Mouse (Mus musculus) CH12.LX (cell line): ENCODE results near the gene Smoc1.

Experiments
- CTCF ChIP-seq, 2 experiments: IDR thresholded peaks in 1 of 2; conservative IDR thresholded peaks in 1 of 2; 2 replicates each; pipeline ENCODE4 v1.5.1; 2011 to 2012; ENCODE audit warnings: low read depth in 2 of 2, low read length in 2 of 2, improper control_type of control experiment in 1 of 2, inconsistent platforms in 1 of 2, mild to moderate bottlenecking in 1 of 2, moderate library complexity in 1 of 2
- POLR2A ChIP-seq: IDR thresholded peaks from 2 replicates; pipeline ENCODE4 v1.6.1; 2011; ENCODE audit warnings: low read depth, mild to moderate bottlenecking, improper control_type of control experiment, low read length
- POLR2AphosphoS2 ChIP-seq: IDR thresholded peaks from 2 replicates; pipeline ENCODE4 v1.6.1; 2011; ENCODE audit warnings: low read depth, low read length, improper control_type of control experiment

DNA sequence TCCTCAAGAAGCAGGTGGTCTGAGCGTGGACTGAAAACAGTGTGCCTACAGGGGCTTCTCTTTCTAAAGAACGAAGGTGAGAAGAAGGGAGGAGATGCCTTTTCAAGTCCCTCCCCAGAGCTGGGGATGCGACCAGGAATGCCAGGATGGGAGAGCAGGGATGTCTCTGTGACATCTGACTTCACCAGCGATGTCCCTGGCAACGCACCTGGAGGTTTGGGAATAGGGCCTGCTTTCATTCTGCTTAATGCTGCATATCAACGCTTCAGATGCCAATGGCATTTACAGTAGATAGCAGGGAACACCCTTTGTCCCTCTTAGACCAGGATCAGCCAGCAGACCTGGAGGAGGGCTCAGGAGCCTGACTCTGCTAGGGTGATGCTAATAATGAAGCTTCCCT, 112.9 kb downstream of the Smoc1 start:
- TF ChIP-seq CTCF (conservative IDR thresholded peaks at IDR 0.05 in 1 of 2, IDR thresholded peaks at IDR 0.05 in 1 of 2; ENCODE audit: low read depth in 2 of 2, low read length in 2 of 2) (no peak), POLR2A (no peak), POLR2AphosphoS2 (no peak)
